Mouse (Mus musculus) urinary bladder, postnatal 25 days (tissue): ENCODE measurements around the gene Icmt.

ENCODE experiments used
- DNase-seq: peaks from one replicate; pipeline ENCODE4 v3.0.0; 2022; ENCODE audit warnings: low spot score

The Icmt gene

DNA sequence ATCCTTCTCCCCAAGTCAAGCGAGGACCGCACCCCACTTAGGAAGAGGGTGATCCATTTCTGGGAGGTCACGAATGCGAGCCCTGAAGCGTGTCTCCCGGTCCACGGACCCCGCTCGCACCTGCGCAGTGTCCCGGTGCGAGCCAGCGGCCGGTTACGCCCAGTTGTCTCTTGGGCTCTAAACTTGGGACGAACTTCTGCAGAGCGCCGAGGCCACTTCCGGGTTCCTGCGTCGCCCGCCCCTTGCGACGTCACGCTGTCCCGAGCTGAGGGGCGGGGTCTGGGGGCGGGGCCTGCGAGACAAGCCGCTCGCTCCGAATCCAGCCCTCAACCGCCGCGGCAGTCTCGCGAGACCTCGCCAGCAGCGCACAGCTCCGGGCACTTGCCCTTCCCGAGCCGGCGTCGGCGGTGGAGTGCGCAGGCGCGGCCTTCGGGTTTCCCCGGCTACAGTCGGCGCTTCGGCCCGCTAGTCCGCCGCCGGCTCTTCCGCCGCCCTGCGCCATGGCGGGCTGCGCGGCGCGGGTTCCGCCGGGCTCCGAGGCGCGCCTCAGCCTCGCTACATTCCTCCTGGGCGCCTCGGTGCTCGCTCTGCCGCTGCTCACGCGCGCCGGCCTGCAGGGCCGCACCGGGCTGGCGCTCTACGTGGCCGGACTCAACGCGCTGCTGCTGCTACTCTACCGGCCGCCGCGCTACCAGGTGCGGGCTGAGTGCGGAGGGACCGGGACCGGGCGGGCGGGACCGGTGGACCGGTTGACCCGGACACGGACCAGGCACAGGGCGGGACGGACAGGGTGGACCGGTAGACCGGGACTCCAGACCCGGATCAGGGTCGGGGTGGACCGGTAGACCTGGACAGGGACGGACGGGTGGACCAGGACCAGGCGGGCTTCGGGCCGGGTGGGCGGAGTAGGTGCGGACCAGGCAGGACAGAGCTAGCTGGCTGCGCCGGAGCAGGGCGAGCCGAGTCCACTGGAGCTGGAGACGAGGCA lies at the start of gene Icmt:
Gene Icmt, plus strand, starts transcription at position 354 of the 988 bp plus-strand sequence.
- peak; percentile 100 for DNase-seq

GRCm38 (mm10) chr4:152250615-152251014 lies 46.4 kb upstream of the Icmt start:
- DNase-seq: no peak

DNA sequence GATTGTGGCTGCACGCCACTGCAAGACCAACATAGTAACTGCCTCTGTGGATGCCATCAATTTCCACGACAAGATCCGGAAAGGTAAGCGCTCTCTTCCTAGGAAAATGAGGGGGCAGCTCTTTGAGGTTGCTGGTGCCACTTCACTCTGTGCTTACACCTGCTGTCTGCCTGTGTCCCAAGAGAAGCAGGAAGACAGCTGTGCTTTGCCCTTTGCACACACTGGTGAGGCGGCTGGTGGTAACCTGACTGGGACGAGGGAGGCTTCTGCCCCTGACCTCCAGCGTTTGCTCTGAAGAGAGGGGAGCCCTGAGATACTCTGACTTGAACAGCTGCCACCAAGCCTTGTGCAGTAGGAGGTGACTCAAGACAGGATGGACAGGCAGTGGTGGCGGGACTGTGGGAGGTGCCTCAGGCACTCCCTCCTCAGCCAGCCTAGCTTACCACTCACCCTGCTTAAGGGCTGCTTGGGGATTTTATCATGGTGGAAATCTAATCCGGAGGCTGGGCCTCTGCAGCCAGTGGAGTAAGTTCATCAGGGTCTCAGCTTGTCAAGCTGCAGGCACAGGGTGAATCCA lies 43.8 kb upstream of the Icmt start:
- DNase-seq: no peak

DNA sequence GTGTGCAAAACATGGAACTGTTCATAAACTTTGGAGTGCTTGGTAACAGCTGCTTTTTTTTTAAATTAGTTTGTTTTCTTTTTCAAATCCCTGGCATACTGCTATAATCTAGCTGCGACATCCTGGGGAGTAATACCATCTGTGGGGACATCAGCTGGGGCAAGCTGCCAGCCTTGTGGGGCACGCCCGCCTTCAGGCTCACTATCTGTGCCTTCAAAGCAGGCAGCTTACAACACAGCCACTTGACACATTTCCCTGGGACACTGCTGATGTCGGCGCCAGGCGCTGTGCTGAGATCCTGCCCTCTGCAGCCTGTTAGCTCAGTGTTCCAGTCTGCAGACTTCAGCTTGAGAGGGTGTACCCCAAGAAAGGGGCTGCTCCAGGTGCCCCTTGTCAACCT lies 40.0 kb upstream of the Icmt start:
- DNase-seq: peak; percentile 56

DNA sequence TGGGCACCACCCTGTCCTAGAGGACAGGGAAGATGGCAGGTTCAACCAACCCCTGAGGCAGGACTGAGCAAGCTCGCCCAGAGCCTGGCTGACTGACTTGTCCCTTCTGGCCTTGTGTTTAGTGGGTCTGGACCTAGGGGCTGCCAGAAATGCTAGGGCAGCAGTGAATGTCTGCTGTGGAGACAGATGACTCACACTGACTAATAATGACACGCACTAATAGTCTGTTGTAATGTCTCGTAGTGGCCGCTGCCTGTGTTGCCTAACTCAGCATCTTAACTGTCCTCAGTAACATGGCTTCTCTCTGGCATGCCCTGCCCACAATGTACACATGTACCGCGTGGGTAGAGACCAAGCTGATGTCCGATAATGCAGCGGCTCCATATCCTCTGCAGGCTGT lies 36.6 kb upstream of the Icmt start:
- no peak for DNase-seq

DNA sequence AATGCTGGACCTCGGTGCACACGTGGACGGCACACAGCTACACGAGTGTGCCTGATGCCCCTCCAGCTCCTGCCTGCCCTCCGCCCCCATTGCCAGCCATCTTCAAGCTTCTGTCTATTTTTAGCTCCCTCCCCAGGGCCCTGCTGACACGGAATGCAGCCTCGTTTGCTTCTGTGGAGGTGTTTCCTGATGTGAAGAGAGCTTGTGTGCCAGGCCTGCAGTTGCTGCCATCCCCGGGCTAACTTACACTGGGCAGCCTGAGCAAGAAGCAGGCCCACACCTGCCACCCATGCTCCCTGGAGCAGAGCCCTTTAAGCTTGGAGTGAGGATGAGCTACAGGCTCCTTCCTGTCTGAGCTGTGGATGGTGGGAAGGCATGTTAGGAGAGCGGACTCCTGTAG lies 34.8 kb upstream of the Icmt start:
- no peak for DNase-seq

DNA sequence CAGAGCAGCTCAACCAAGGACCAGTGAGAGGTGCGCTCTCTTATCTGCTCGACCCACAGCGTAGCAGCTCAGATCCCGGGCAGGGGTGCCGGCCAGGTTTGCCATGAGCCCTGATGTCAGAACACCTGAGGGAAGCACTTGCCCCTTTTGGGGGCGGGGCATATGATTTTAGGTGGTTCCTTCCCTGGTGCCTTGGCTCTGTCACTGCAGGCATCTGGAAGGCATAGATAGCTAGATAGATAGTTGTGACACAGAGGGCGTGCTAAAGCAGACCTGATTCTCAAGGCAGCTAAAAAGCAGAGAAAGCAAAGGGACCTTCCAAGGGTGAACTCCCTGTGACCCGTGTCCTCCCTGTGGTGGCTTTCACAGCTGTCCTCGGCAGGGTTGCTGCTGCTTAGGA lies 33.9 kb upstream of the Icmt start:
- DNase-seq: no peak

DNA sequence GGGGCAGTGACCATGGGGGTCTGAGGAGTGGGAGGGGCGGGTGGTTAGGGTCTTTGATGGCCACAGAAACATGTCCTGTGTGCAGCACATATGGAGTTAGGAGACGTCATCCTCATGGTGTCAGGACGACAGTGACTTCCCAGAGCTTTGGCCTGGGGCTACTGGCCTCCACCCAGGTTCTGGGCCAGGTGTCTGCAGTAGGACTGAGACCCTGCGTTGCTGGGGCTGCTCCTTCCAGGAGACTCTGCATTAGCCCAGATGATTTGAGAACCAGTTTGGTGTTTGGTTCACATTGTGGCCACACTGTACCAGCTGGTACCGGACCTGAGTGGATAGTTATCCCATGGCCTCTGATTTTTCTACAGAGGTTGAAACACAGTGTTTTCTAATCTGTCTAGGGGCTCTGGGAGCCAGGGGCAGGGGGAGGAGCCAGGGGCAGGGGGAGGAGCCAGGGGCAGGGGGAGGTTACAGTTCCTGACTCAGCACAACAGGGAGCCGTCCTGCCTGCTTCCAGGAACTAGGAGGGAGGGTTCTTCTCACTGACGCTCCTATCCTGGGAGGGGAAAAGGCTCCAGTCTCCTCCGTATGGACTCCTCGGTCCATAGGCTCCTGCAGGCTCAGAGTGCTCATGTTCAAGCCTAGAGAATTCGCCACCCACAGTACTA lies 33.4 kb upstream of the Icmt start:
- no peak for DNase-seq

DNA sequence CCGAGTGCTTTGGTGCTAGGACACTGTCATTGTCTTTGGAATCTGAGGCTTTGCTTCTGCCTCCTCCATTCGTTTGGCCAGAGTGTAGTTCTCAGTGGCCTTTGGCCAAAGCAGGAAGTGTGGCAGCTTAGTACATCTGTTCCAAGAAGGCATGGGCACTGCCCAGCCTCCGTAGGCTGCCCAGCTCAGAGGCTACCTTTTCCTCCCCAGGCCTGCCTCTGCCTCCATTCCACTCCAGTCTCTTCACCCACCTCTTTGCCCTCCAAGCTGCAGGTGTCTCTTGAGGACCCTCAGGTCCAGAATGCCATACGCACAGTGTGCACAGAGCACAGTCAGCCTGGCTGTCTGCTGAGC lies 32.9 kb upstream of the Icmt start:
- DNase-seq: no peak

DNA sequence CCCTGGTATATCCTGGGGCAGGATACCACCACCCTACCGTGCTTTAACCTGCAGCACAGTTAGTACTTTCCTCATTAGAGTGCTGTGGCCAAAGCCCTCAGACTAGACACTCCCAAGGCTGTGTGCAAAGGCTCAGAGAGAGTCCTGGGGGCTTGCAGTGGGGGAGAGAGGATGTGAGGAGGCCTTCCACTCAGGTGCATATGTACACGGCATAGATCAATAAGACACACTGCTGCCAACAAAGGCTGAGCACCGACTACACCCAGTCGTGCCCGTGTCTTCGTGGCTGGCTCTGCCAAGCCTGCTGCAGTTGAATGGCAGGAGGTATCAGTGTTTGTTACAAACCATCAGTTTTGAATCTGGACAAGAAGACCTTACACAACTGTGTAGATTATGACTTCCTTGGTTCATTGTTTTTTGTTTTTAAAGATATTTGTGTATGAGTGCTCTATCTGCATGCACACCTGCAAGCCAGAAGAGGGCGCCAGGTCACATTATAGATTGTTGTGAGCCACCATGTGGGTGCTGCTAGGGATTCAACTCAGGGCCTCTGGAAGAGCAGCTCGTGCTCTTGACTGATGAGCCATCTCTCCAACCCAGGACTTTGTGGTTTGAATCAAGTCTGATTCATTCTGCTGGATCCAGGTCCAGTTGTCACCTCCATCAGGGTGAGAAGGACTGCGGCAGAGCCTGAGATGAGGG lies 32.0 kb upstream of the Icmt start:
- DNase-seq: no peak

DNA sequence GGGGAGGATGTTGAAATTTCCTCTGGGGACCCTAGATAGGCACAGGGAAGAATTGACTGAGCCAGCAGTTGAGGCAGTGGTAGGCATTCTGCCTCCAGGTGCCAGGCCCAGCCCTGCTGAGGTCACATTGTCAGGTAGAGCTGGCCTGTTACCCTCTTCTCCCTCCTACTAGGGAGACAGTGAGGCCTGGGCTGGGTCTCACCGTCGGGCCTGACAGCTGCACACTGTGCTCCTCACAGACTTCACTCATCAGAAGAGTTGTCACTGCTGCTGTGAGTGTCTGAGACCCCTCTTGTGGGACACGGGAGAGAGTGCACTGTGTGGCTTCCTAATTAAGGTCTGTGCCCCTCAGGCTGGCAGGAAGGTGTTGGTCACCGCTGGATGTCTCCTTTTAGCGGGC lies 31.2 kb upstream of the Icmt start:
- DNase-seq: no peak

DNA sequence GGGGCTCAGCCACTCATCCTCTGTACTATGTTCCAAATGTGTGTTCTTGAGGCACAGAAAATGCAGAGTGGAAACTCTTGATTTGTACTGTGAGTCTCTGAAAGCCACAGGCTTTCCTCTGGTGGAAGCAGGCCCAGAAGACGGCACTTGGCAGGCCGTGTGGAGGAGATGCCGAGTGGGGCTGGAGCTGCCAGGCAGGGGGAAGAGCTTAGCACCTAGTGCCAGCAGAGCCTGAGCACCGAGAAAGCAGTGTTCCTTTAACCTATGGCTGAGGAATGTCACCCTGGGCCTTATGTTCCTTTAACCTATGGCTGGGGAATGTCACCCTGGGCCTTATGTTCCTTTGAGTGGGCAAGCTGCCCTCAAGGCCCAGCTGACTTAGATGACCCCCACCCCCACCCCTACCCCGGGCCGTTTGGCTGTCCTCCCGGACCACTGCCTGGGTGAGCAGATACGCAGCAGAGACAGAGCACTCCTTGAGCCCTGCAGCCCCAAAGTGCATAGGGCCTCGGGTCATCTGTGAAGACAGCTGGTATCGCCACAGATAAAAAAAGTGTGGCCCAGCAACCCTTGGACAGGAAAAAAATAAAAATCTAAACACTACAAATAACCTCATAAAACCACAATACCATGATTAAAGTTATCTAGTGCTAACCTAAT lies 30.7 kb upstream of the Icmt start:
- DNase-seq: no peak

DNA sequence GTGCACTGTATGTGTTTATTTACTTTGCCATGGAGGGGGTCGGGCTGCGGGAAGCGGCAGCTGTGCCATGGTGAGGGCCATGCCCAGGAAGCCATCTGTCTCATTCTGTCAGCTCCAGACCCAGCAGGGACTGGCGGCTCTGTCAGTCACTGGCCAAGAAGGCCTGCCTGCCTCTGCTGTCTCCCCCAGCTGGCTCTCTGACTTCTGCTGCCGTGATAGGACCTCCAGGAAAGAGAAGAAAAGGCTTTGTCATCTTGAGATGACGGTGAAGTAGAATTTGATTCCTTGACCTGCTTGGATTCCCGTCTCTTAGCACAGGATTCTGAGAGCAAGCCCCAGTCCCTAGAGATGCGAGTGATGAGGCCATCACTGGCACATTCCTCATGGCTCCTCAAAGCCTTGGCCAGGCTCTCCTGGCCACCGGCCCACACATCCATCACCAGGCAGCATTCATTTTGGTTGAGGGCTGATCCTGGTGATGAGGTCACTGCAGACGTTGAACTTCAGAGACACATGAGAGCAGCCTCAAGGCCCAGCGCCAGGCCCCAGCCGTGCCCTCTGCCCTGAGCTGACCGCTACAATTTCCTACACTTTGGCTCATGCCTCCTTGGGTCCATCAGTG lies 29.2 kb upstream of the Icmt start:
- no peak for DNase-seq

DNA sequence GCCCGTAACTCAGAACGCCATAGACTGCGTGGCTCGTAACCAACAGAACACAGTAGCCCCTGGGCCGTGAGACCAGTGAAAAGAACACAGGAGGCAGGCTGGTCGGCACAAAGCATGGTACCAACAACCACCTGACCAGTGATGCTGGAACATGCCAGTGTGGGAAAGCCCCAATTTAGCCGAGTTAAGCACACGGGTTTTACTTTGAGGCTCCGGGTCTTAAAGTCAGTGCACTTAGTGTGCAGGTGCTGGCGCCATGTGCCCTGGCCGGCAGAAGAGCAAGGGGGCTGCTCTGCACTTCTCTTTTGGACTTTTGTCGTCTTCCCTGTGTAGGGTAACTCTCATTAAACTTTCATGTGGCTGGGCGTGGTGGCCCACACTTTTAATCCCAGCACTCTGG lies 27.1 kb upstream of the Icmt start:
- DNase-seq: no peak

- no peak for DNase-seq
Measured at GRCm38 (mm10) chr4:152270599-152270998, 26.4 kb upstream of the Icmt start.

DNA sequence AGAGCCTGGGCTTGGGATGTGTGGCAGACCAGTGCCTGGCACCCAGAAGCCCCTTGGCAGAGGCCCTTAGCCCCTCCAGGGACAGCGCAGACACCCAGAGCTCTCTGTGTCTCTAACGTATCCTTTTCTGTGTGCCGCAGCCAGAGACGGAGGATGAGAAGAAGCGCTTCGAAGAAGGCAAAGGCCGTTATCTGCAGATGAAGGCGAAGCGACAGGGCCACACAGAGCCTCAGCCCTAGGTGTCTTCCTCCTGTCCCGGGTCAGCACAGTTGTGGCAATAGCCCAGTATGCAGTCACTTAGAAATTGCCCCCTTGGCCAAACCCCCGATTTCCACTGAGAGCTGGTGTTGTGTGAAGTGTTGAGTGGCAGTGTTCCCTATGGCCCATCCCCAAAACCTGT lies 25.7 kb upstream of the Icmt start:
- DNase-seq: no peak

GRCm38 (mm10) chr4:152272006-152272405 lies 25.0 kb upstream of the Icmt start:
- no peak for DNase-seq

DNA sequence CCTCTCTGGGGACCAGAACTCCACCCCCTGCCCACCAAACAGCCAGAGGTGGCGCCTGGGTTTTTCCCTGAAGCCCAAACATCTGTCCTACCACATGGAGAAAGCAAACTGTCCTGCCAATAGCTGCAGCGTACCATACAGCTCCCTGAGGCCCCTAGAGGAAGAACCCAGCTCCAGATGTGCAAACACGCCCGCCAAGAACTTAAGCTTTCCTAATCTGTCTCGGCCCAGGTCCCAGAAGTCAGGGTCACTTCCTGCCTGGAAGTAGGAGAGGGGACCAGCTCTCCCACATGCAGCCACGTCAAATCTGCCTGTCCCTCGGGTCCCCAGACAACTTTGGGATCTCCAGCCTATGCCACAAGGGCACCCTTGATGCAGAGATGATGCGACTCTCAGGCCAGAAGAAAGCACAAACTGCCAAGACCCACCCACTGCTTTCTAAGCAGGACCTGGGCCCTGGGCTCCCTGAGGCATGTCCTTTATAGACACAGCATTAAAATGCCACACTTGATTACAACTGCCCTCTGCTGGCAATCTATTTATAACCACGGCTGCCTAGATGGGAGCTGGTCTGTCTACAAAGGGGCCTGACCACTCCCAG lies 24.5 kb upstream of the Icmt start:
- DNase-seq: peak; percentile 53

DNA sequence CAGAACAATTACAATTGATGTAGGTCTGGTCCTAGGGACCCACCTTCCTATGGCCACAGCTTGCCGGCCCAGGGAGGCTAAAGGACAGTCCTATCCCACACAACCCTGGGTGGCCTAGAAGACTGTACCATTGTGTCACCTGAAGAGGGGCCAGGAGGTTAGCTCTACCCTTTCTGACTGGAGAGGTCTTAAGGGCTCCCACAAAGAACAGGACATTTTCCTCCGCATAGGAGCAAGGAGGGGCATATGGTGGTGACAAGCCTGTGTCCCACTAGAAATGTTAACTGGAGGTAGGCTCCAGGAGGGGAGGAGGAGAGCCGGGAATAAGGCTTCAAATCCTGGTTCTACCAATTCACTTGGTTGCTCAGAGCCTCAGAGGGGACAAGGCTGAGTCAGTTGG lies 23.8 kb upstream of the Icmt start:
- no peak for DNase-seq

GRCm38 (mm10) chr4:152273621-152274236 lies 23.3 kb upstream of the Icmt start, which contains the start of gene Gpr153:
Gpr153 (plus strand) TSS chr4:152274232.
- DNase-seq: peak; percentile 43
